Mouse (Mus musculus): ENCODE results near the gene Ubp1. TPM values are rescaled to one million over a fixed set of nuclear protein-coding genes. Genes with fewer than 3 reads are reported as not detected.

Ubp1 gene
- polyA plus RNA-seq, 1 experiment from 2014 or later, result 47.5 TPM

- 31% methylated on average over 18 of the region's 18 CpGs for WGBS
- Histone ChIP-seq H3K4me1 (no peaks in the 10 kb centered on the region), H3K27me3 (no peaks in the 10 kb centered on the region), H3K36me3 (no peaks in the 10 kb centered on the region), H3K27ac (replicated peaks) (no peak overlapping the region), H3K4me2 (replicated peaks) (peak overlapping the region; percentile 23; the same call in 1 of the 2 replicates), H3K9me3 (no peaks in the 10 kb centered on the region), H3K9ac (replicated peaks) (no peak overlapping the region), H3K4me3 (0 out of 2 replicates have a peak overlapping the region, but pooled peaks have one; percentile 14)
- peak; percentile 63 for ATAC-seq (ENCODE audit: low FRiP score, low read depth)
These were observed 60.0 kb downstream of the Ubp1 start for GRCm38 (mm10) chr9:113990547-113991248.

- no peak overlapping the region for H3K4me3 ChIP-seq
These were observed 62.1 kb downstream of the Ubp1 start for GRCm38 (mm10) chr9:113992810-113993209.

GRCm38 (mm10) chr9:113998311-113998710, 67.6 kb downstream of the Ubp1 start:
- WGBS, result 66% methylated on average over 2 of the region's 2 CpGs
- no peak for ATAC-seq (ENCODE audit: low FRiP score, low read depth)
- H3K27ac ChIP-seq (replicated peaks), result no peak overlapping the region
- 0 out of 2 replicates have a peak, but pooled peaks cover 6% of the 10 kb centered on the region for H3K9me3 ChIP-seq
- no peak overlapping the region for H3K4me2 ChIP-seq (replicated peaks)
- no peaks in the 10 kb centered on the region for H3K4me1 ChIP-seq
- H3K27me3 ChIP-seq, result no peaks in the 10 kb centered on the region
- no peak overlapping the region for H3K4me3 ChIP-seq
- no peak overlapping the region for H3K9ac ChIP-seq (replicated peaks)
- H3K36me3 ChIP-seq, result peaks cover 20% of the 10 kb centered on the region

More at GRCm38 (mm10) chr9:113992810-113993209, 62.1 kb downstream of the Ubp1 start:
- no peaks in the 10 kb centered on the region for H3K4me1 ChIP-seq
- no peak overlapping the region for H3K27ac ChIP-seq (replicated peaks)
- no peaks in the 10 kb centered on the region for H3K36me3 ChIP-seq
- 94% methylated on average over 7 of the region's 7 CpGs for WGBS
- no peak for ATAC-seq (ENCODE audit: low FRiP score, low read depth)
- H3K4me2 ChIP-seq (replicated peaks), result no peak overlapping the region
- H3K9me3 ChIP-seq, result no peaks in the 10 kb centered on the region
- no peak overlapping the region for H3K9ac ChIP-seq (replicated peaks)
- H3K27me3 ChIP-seq, result no peaks in the 10 kb centered on the region

DNA sequence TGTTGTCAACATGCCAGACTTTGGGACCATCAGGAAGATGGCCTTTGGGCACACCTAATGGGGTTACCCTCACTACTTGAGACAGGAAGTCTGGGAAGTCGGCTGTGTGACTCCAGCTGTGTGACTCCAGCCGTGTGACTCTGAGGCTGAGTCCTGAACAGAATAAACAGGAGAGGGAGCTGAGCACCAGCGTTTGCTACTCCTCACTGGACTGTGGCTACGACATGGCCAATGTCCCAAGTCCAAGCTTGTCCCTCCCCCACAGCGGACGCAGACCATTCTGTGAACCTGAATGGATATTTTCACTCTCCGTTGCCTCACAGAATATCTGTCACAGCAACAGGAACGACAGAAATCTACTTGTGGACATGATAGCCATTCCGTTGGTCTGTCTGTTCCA, 76.1 kb downstream of the Ubp1 start:
- 0 out of 2 replicates have a peak, but pooled peaks cover 3% of the 10 kb centered on the region for H3K9me3 ChIP-seq
- no peak overlapping the region for H3K4me3 ChIP-seq
- no peak overlapping the region for H3K27ac ChIP-seq (replicated peaks)
- H3K4me1 ChIP-seq, result no peaks in the 10 kb centered on the region
- H3K27me3 ChIP-seq, result no peaks in the 10 kb centered on the region
- peaks cover 8% of the 10 kb centered on the region; the same call in 1 of the 2 replicates for H3K36me3 ChIP-seq
- 78% methylated on average over 9 of the region's 9 CpGs for WGBS
- no peak overlapping the region for H3K4me2 ChIP-seq (replicated peaks)
- no peak for ATAC-seq (ENCODE audit: low FRiP score, low read depth)
- H3K9ac ChIP-seq (replicated peaks), result no peak overlapping the region

- Histone ChIP-seq H3K27ac (replicated peaks) (no peak overlapping the region), H3K9ac (replicated peaks) (no peak overlapping the region), H3K27me3 (no peaks in the 10 kb centered on the region), H3K9me3 (no peaks in the 10 kb centered on the region), H3K4me1 (no peaks in the 10 kb centered on the region), H3K36me3 (0 out of 2 replicates have a peak, but pooled peaks cover 1% of the 10 kb centered on the region), H3K4me2 (replicated peaks) (no peak overlapping the region), H3K4me3 (no peak overlapping the region)
- ATAC-seq (ENCODE audit: low FRiP score, low read depth), result no peak
- 92% methylated on average over 9 of the region's 9 CpGs for WGBS
These were observed 77.2 kb downstream of the Ubp1 start for GRCm38 (mm10) chr9:114007850-114008350.

- Histone ChIP-seq H3K36me3 (no peaks in the 10 kb centered on the region), H3K27me3 (no peaks in the 10 kb centered on the region), H3K4me1 (no peaks in the 10 kb centered on the region), H3K4me2 (replicated peaks) (no peak overlapping the region), H3K9me3 (no peaks in the 10 kb centered on the region), H3K9ac (replicated peaks) (no peak overlapping the region), H3K4me3 (no peak overlapping the region), H3K27ac (replicated peaks) (no peak overlapping the region)
- WGBS, result 44% methylated on average over 5 of the region's 5 CpGs
- ATAC-seq (ENCODE audit: low FRiP score, low read depth), result no peak
These were observed 78.8 kb downstream of the Ubp1 start for GRCm38 (mm10) chr9:114009526-114009925.

GRCm38 (mm10) chr9:114011203-114011602, 80.5 kb downstream of the Ubp1 start:
- 67% methylated on average over 18 of the region's 18 CpGs for WGBS

DNA sequence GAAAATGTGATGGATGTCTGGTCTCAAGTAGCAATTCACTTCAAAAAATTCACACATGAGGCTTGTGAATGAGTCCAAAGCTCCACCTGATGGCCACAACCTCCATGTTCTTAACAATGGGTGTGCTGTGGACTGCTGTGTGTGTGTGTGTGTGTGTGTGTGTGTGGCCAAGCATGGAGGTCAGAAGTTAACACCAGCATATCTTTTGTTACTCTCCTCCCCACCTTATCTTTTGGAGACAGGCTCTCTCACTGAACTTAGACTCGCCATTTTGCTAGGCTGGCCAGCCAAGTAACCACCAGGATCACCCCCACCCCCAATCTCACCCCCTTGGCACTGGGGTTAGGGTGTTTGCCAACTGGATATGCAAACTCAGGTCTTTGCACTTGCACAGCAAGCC, 83.3 kb downstream of the Ubp1 start:
- Histone ChIP-seq H3K9me3 (no peaks in the 10 kb centered on the region; the same call in 1 of the 2 replicates), H3K27me3 (no peaks in the 10 kb centered on the region), H3K4me1 (no peaks in the 10 kb centered on the region), H3K9ac (replicated peaks) (no peak overlapping the region), H3K36me3 (no peaks in the 10 kb centered on the region), H3K4me2 (replicated peaks) (no peak overlapping the region), H3K4me3 (no peak overlapping the region), H3K27ac (replicated peaks) (no peak overlapping the region)
- ATAC-seq (ENCODE audit: low FRiP score, low read depth), result no peak
- WGBS, result 81% methylated on average over 1 of the region's 1 CpGs

More at GRCm38 (mm10) chr9:114011203-114011602, 80.5 kb downstream of the Ubp1 start:
- ATAC-seq (ENCODE audit: low FRiP score, low read depth), result no peak
- H3K4me1 ChIP-seq, result no peaks in the 10 kb centered on the region
- H3K9ac ChIP-seq (replicated peaks), result no peak overlapping the region
- no peaks in the 10 kb centered on the region for H3K36me3 ChIP-seq
- H3K27me3 ChIP-seq, result no peaks in the 10 kb centered on the region
- no peak overlapping the region for H3K4me2 ChIP-seq (replicated peaks)
- no peak overlapping the region for H3K4me3 ChIP-seq
- H3K27ac ChIP-seq (replicated peaks), result no peak overlapping the region
- no peaks in the 10 kb centered on the region for H3K9me3 ChIP-seq

DNA sequence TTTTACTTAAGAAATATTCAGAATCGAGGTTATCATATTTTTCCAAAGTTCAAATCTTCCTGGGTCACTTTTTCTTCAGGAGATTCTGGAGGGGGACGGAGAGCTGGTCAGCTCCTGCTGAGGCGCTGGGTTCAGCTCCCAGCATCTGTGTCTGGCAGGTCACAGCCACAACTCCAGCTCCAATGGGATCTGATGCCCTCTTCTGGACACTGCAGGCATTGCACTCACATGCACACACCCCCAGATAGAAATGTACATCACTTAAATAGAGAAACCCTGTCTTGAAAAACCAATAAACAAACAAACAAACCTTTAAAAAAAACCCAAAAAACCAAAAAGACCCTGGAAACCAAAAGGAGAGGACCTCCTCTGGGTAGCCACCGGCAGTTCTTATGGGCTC, 85.0 kb downstream of the Ubp1 start:
- Histone ChIP-seq H3K27ac (replicated peaks) (no peak overlapping the region), H3K27me3 (no peaks in the 10 kb centered on the region), H3K36me3 (no peaks in the 10 kb centered on the region), H3K4me1 (no peaks in the 10 kb centered on the region), H3K4me2 (replicated peaks) (no peak overlapping the region), H3K4me3 (no peak overlapping the region), H3K9me3 (no peaks in the 10 kb centered on the region; the same call in 1 of the 2 replicates), H3K9ac (replicated peaks) (no peak overlapping the region)
- ATAC-seq (ENCODE audit: low FRiP score, low read depth), result no peak
- 88% methylated on average over 4 of the region's 4 CpGs for WGBS

GRCm38 (mm10) chr9:114016402-114016801, 85.7 kb downstream of the Ubp1 start:
- no peaks in the 10 kb centered on the region for H3K36me3 ChIP-seq
- ATAC-seq (ENCODE audit: low FRiP score, low read depth), result no peak
- H3K27ac ChIP-seq (replicated peaks), result no peak overlapping the region
- whole genome bisulfite sequencing, result 86% methylated on average over 4 of the region's 4 CpGs
- no peaks in the 10 kb centered on the region for H3K27me3 ChIP-seq
- H3K9me3 ChIP-seq, result no peaks in the 10 kb centered on the region; the same call in 1 of the 2 replicates
- no peak overlapping the region for H3K9ac ChIP-seq (replicated peaks)
- H3K4me1 ChIP-seq, result no peaks in the 10 kb centered on the region
- no peak overlapping the region for H3K4me3 ChIP-seq
- H3K4me2 ChIP-seq (replicated peaks), result no peak overlapping the region

DNA sequence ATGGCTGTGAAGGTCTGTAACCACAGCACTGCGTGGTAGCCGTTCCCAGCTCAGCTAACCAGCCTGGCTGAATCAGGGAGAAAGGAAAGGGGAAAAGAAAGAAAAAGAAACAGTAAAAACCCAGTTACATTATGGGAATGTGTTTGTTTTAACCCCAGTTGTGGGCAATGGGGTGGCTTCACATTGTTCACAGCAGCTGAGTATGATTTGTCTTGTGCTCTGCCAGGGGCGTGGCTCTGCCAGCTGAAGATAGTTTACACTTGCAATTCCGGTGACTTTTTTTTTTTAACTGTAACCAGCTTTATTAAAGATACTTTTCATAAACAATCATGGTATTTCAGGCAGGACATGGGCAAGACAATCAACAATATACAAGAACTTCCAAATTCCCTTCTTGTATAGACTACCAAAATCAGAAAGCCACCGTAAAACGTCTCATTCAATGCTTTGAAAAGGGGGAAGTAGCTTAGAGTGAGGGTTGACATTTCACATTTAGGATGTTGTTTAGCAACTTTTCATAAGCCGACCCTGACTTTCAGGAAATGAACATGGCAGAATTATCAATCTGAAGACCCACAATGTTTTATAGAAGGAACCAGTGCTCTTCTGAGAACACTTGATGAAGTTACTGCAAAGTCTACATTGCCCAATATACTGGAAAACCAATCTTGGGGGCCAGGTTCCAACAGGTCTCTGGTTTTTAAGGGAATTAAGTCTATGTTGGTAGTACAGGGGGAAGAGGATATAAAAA, 88.5 kb downstream of the Ubp1 start:
- Histone ChIP-seq H3K27ac (replicated peaks) (no peak overlapping the region), H3K4me3 (no peak overlapping the region), H3K27me3 (no peaks in the 10 kb centered on the region), H3K9me3 (no peaks in the 10 kb centered on the region; the same call in 1 of the 2 replicates), H3K4me2 (replicated peaks) (no peak overlapping the region), H3K36me3 (no peaks in the 10 kb centered on the region), H3K9ac (replicated peaks) (no peak overlapping the region), H3K4me1 (no peaks in the 10 kb centered on the region)
- ATAC-seq (ENCODE audit: low FRiP score, low read depth), result no peak
- 91% methylated on average over 7 of the region's 7 CpGs for WGBS

- Histone ChIP-seq H3K27ac (replicated peaks) (no peak overlapping the region), H3K9me3 (no peaks in the 10 kb centered on the region; the same call in 1 of the 2 replicates), H3K27me3 (no peaks in the 10 kb centered on the region), H3K9ac (replicated peaks) (no peak overlapping the region), H3K4me1 (peaks cover 11% of the 10 kb centered on the region), H3K4me2 (replicated peaks) (no peak overlapping the region), H3K4me3 (no peak overlapping the region), H3K36me3 (no peaks in the 10 kb centered on the region)
- WGBS, result 63% methylated on average over 4 of the region's 4 CpGs
- no peak for ATAC-seq (ENCODE audit: low FRiP score, low read depth)
These were observed 91.4 kb downstream of the Ubp1 start for GRCm38 (mm10) chr9:114022141-114022540.

Measured in midbrain, embryonic 12.5 days (tissue).